Mouse (Mus musculus): ENCODE results near the gene Flrt1.
"Not testable (repeated sequence)": the region's sequence is repeated elsewhere in the genome, so short reads cannot be mapped to it uniquely, and the experiment has no call there.

Flrt1 gene

GRCm38 (mm10) chr19:7103349-7103992, 2.1 kb downstream of the Flrt1 start:
- no peak for DNase-seq (ENCODE audit: low spot score)

GRCm38 (mm10) chr19:7102039-7102438, 3.5 kb downstream of the Flrt1 start:
- DNase-seq (ENCODE audit: low spot score), result no peak

DNA sequence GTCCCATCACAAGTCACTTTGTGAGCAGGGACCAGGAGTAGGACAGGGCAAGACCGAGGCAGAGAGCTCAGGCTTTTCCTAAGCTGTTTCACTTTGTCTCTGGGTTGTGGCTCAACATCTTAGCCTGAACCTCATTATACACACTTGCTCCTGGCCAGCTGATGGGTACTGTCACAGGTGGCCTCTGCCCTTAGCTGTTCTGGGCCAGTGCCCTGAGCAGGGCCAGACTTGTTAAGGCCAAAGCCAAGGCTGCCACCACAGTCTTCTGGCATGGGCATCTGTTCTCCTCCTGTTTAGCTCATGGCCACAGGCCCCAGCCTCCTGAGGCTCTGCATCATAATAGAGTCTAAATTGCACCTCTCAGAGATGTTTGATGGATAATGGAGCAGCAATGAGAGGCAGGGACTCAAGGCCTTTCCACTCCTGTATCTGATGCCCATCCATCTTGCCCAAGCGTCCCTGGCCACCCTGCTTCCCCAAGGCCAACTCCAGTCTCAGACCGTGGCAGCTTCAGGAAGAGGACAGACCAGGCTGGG, 5.8 kb downstream of the Flrt1 start:
- no peak for DNase-seq (ENCODE audit: low spot score)

- no peak for DNase-seq (ENCODE audit: low spot score)
Measured at GRCm38 (mm10) chr19:7092756-7093155, 12.8 kb downstream of the Flrt1 start.

DNA sequence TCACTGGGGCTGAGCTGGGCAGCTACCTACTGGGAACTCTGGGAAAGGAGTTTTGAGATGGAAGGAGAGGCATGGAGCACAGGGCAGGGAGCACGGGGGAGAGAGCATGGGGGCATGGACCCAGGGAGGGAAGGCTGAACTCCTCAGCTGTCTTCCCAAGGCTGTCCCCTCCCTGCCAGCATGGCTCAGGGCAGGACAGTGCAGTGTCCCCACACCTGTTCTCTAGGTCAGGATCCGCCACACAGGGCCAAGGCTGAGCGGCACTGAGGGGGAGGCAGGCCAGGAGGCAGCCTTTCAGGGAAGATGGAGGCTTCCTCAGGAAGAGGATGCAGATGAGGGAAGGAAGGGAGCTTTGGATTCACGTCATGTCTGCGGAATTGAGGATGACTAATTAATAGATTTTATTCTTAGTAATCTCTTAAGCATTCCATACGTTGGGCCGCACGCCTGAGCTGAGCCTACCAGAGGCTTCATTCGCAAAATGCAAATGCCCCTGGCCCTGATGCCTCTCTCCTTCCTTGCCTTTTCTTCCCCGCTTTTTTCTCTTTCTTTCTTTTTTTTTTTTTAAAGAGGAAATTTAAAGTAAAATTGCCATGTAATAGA, 14.0 kb downstream of the Flrt1 start:
- DNase-seq (ENCODE audit: low spot score), result no peak

GRCm38 (mm10) chr19:7090369-7091064, 15.0 kb downstream of the Flrt1 start:
- DNase-seq (ENCODE audit: low spot score), result no peak

DNA sequence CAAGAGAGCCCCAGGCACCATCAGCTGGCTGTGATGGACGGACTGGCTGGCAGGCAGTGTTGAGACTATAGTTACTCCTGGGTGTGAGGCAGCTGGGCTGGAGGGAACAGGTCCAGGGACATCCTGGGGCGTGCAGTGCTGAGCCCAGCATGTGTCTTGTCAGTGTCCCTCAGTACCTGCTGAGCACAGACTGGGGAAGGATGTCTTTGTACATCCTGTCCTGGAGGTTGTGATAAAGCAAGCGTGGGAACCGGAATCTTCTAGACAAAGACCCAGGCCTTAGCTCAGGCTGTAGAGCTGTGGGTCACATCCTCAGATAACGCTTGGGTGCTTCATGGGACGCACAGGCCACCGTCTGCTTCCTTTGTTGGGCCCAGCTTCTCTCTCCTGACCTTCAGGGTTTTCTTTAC, 15.7 kb downstream of the Flrt1 start:
- no peak for DNase-seq (ENCODE audit: low spot score)

- no peak for DNase-seq (ENCODE audit: low spot score)
Measured at GRCm38 (mm10) chr19:7089050-7089449, 16.5 kb downstream of the Flrt1 start.

DNA sequence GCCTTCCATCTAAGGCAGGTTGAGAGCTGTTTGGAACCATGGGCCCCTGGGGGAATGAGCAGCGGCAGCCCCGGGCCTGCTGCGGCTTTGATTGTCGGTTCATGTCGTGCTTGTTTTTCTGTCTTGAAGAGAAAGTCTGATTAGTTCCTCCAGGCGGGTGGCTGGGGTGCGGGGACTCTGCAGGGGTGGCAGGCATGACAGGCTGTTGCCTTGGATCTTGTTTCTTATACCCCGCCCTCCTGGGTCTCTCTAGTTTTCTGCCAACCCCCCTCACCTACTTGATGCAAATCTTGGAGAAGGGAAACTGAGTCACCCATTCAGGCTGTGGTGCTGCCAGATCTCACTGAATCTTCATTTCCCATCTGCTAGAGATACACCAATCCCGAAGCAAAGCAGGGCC, 17.0 kb downstream of the Flrt1 start:
- no peak for DNase-seq (ENCODE audit: low spot score)

DNA sequence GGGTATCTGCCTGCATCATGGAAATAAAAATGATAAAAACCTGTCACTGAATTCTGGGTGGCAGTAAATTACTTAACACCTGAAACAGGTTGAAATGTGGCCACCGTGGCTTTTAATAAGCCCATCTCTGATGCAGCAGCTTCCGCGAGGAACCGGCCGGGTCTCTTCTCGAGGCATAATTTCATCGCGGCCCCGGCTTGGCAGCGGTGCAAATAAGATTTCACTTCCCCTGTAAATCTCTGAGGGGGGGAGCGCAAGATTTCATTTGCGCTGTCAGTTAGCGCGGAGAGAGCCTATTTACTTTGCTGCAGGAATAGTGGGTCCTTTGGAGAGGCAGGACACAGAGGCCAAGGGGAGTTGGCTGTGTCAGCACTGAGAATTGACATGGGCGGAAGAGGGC, 20.8 kb downstream of the Flrt1 start:
- DNase-seq (ENCODE audit: low spot score), result no peak

DNA sequence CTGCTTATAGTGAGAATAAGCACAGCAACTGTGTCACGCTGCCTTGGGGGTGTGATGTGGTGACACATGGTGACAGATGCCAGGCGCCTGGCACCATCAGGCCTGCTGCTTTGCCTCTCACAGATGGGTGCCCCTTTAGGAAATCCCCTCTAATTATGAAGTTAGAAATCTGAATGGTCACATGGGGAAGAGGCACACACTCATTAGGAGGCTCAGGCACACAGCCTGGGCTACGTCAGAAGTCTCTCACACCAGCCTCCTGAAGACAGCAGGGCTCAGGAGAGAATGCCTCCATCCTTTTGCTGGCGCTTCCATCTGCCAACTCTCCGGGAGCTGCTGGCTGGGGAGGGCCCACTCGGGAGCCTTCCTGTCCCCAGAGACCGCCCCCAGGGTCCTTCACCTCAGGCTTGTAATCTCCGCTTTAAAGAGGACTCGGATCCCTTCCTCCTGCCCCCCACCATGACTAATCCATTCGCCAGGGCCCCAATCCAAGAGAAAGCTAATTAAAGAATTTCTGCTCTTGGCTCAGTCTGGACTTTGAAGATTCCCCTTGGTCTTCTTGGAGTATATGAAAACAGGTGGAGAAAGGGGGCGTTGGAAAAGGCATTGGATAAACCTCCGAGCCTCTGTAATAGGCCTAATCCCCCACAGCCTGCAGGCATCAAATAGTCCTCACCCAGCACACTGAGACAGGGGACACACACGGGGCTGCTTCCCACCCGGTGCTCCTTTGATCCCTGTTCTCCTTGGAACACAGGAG, 22.3 kb downstream of the Flrt1 start:
- no peak for DNase-seq (ENCODE audit: low spot score)

GRCm38 (mm10) chr19:7081516-7082266, 23.8 kb downstream of the Flrt1 start:
- DNase-seq (ENCODE audit: low spot score), result no peak

DNA sequence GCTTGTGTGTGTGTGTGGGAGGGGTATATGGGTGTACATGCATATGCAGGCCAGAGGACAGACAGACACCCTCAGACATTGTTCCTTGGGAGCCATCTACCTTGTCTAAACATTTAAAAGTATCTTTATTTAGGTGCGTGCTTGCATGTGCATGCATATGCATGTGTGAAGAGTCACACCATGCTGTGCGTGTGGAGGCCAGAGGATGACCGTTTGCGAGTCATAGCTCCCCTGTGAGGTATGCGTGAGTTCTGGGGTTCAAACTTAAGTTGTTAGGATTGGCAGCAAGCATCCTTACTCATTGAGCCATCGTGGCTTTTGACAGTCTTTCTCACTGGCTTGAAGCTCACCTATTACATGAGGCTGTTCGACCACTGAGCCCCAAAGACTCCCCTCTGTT, 27.3 kb downstream of the Flrt1 start:
- DNase-seq (ENCODE audit: low spot score), result no peak

- DNase-seq (ENCODE audit: low spot score), result no peak
Measured at GRCm38 (mm10) chr19:7077666-7078065, 27.9 kb downstream of the Flrt1 start.

DNA sequence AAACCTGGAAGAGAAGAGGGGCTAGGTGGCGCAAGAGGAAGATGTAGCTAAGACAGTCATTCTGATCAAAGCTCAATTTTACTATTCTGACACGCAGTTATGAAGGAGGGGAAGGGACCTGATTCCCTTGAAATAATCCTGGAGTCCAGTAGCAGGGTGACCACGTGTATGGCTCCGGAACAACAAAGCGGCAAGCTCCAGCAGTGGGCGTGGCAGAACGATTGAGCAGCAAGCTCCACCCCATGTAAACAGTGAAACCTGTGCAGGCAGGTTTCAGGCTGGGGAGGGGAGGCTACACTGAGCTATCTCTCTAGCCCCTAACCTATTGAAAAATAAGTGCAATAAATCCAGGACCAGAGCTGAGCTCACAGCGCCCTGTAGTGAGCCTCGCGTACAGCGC, 30.2 kb downstream of the Flrt1 start:
- not testable (repeated sequence) for DNase-seq (ENCODE audit: low spot score)

GRCm38 (mm10) chr19:7073997-7074781, 31.3 kb downstream of the Flrt1 start:
- no peak for DNase-seq (ENCODE audit: low spot score)

- DNase-seq (ENCODE audit: low spot score), result no peak
Measured at GRCm38 (mm10) chr19:7072221-7072620, 33.3 kb downstream of the Flrt1 start.

DNA sequence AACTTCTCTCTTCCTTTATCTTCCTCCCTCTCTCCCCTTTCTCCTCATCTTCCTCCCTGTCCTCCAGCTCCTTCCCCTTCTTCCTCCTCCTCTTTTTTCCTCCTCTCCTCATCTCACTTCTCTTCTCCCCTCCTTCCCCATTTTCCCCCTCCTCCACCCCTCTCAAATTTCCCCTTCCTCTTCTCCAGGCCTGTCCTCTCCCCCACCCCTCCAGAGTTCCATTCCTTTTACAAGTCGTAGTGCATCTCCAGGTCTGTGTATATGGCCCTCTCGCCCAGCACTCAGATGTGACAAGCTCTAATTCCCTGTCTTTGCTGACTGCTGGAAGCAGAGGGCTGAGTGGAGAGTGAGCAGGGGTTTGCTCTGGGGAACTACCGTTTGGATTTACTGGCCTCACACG, 34.8 kb downstream of the Flrt1 start:
- DNase-seq (ENCODE audit: low spot score), result no peak

DNA sequence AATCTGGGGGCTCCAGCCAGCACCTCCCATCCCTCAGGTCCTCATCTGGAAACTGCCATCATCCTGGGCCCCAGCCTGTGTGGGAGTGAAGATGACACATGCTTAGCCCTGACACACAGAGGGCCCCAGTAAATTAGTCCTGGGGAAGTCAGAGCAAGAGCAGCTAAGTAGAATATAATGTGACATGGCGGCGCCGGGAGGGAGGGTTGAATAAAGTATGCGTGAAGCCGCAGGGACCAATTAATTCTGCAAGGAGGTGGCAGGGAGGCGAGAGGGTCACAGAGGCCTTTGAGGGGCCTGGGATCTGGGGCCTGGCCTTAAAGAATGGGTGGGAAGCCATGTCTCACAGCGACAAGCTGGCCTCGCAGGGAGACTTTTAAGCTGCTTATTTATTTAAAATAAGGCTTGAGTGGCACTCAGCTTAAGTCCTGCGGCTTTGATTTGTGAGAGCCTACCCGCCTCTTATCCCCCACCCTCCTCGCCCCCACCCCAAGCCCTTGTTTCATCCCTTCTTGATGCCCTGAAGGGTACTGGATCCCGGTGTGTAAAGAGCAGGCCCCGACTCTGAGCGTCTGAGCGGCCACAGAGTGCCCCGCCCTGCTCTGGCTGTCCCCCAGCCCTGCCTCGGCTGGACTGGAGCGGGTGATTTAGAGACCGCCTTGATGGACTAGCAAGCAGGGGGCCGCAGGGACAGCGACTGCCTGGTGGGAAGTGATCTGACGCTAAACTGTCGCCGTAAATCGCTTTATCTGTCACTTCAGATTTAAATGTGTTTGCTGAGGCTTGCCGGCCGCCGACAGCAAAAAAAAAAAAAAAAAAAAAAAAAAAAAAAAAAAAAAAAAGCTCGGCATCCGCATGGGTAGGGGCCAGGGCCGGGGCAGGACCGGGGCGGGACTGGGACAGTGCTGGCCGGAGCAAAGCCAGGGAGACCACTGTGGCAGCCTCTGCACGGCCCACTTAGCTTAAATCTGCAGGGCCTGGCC, 35.5 kb downstream of the Flrt1 start:
- DNase-seq (ENCODE audit: low spot score), result peak; percentile 52

Data from yolk sac, embryonic 10.5 days (tissue).